Comparison of ENCODE assay signal across 16 mouse cellular contexts in the genomic region with DNA sequence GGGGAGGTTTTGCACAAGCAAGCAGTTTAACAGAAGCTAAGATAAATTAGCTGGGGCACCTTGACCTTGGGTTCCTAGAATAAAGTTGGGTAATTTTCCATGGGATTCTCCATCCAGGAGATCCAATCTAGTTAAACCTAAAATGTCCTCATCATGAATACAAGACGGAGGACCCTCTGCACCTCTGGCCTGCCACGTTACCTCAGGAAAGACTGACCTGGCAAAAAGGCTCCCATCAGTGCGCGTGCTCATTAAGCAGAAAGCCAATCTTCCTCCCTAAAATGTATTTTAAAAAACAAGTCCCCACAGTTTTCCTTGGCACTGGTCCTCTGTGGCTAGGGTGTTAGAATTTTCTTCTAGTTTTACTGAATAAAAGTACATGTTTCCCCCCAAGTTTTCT.
"Had no signal": no experiment of that assay in that cellular context is flagged by ENCODE, and none has a peak within 500 bp of the region (broad histone marks: within the 10 kb centered on the region; RNA-seq: fewer than 3 reads in every experiment).

No protein-coding gene starts in this region.

- H3K27ac ChIP-seq: neural tube, embryonic 13.5 days; neural tube, embryonic 15.5 days; stomach, embryonic 15.5 days; stomach, postnatal 0 days had no signal

- H3K36me3 ChIP-seq: neural tube, embryonic 13.5 days; neural tube, embryonic 15.5 days; stomach, embryonic 15.5 days had no signal

- H3K27me3 ChIP-seq: stomach, embryonic 15.5 days had no signal

- H3K4me3 ChIP-seq: neural tube, embryonic 13.5 days; neural tube, embryonic 15.5 days; stomach, embryonic 15.5 days had no signal

- DNase-seq: retina, postnatal 1 day; right cerebral cortex, adult 18-20 months; right cerebral cortex, postnatal 14 days; right cerebral cortex, postnatal 25 days; right cerebral cortex, postnatal 4 days; spleen, adult 18-20 months; thymus, adult 18-20 months; thymus, adult 2 months; thymus, postnatal 14 days; thymus, postnatal 25 days; thymus, postnatal 36 days; thymus, postnatal 4 days had no signal
